Mouse (Mus musculus) c-Kit-positive CD71-positive TER-119-negative erythroid progenitor cells, embryonic 14.5 days (primary cell): ENCODE results near the gene Prkch.

Experiments used
- DNase-seq: peaks from one replicate; pipeline ENCODE4 v3.0.0-alpha.2; 2013; ENCODE audit warnings: low read depth

Gene Prkch

GRCm38 (mm10) chr12:73583318-73583717 is 1.3 kb upstream of the Prkch start:
- DNase-seq: no peak

GRCm38 (mm10) chr12:73583813-73584609 is 585 bp upstream of the Prkch start:
- no peak for DNase-seq

- no peak for DNase-seq
These were observed 725 bp downstream of the Prkch start for GRCm38 (mm10) chr12:73585241-73585801.

- DNase-seq: no peak
These were observed 1.3 kb downstream of the Prkch start for GRCm38 (mm10) chr12:73585850-73586249.

- no peak for DNase-seq
These were observed 2.7 kb downstream of the Prkch start for GRCm38 (mm10) chr12:73587262-73587661.

GRCm38 (mm10) chr12:73590627-73591276 is 6.2 kb downstream of the Prkch start:
- no peak for DNase-seq

- no peak for DNase-seq
These were observed 7.0 kb downstream of the Prkch start for GRCm38 (mm10) chr12:73591625-73592024.

GRCm38 (mm10) chr12:73593021-73593798 is 8.6 kb downstream of the Prkch start:
- no peak for DNase-seq

- no peak for DNase-seq
These were observed 9.7 kb downstream of the Prkch start for GRCm38 (mm10) chr12:73594177-73594745.

GRCm38 (mm10) chr12:73595226-73595625 is 10.6 kb downstream of the Prkch start:
- DNase-seq: no peak

GRCm38 (mm10) chr12:73598241-73598640 is 13.6 kb downstream of the Prkch start:
- no peak for DNase-seq

- DNase-seq: no peak
These were observed 15.9 kb downstream of the Prkch start for GRCm38 (mm10) chr12:73600457-73600856.

- no peak for DNase-seq
These were observed 18.4 kb downstream of the Prkch start for GRCm38 (mm10) chr12:73602974-73603373.

- DNase-seq: no peak
These were observed 19.1 kb downstream of the Prkch start for GRCm38 (mm10) chr12:73603653-73604052.

GRCm38 (mm10) chr12:73604762-73605161 is 20.2 kb downstream of the Prkch start:
- no peak for DNase-seq

- DNase-seq: no peak
These were observed 20.6 kb downstream of the Prkch start for GRCm38 (mm10) chr12:73605174-73605573.

GRCm38 (mm10) chr12:73607381-73608064 is 22.9 kb downstream of the Prkch start:
- DNase-seq: no peak

- DNase-seq: no peak
These were observed 23.4 kb downstream of the Prkch start for GRCm38 (mm10) chr12:73608065-73608397.

GRCm38 (mm10) chr12:73609262-73609661 is 24.7 kb downstream of the Prkch start:
- no peak for DNase-seq

GRCm38 (mm10) chr12:73609676-73610545 is 25.3 kb downstream of the Prkch start:
- no peak for DNase-seq
